Mouse (Mus musculus) adrenal gland, postnatal 4 days (tissue): ENCODE data around the gene Serpinb9. TPM values are rescaled to one million over a fixed set of nuclear protein-coding genes. Genes with fewer than 3 reads are reported as not detected.

ENCODE experiments used
- total RNA-seq, 2 experiments: library from RNA; stranded (reverse); gene quantifications; 2 replicates each; pipeline ENCODE4 v1.2.3; 2021

The Serpinb9 gene
- total RNA-seq, 2 experiments from 2014 or later: 18.3 to 18.7 TPM

Other genes with a start within 250 kb of the Serpinb9 start
- 1 to 10 TPM; 3.1 to 4.9 TPM for gene Mylk4, start 219.3 kb upstream of the Serpinb9 start, total RNA-seq
- 10 to 100 TPM; 44.9 TPM for gene Wrnip1, start 201.2 kb upstream of the Serpinb9 start, total RNA-seq
- gene D930007J09Rik, start 200.4 kb upstream of the Serpinb9 start, total RNA-seq: not detected
- gene Serpinb1a, start 152.1 kb upstream of the Serpinb9 start, total RNA-seq: 10 to 100 TPM; 32.7 to 41.3 TPM
- under 1 TPM in 1 of 2 experiments, not detected in 1; 0.31 TPM for gene Serpinb1c, start 105.0 kb upstream of the Serpinb9 start, total RNA-seq
- gene Serpinb6b, start 38.0 kb upstream of the Serpinb9 start, total RNA-seq: 10 to 100 TPM; 60.3 to 62.4 TPM
- gene Serpinb9b, start 24.2 kb downstream of the Serpinb9 start, total RNA-seq: under 1 TPM in 1 of 2 experiments, not detected in 1; 0.08 TPM
- under 1 TPM; 0.42 to 0.76 TPM for gene Serpinb1b, start 75.3 kb downstream of the Serpinb9 start, total RNA-seq
- gene Serpinb9c, start 156.5 kb downstream of the Serpinb9 start, total RNA-seq: not detected
- gene Serpinb9d, start 189.7 kb downstream of the Serpinb9 start, total RNA-seq: not detected
- gene Serpinb9e, start 246.4 kb downstream of the Serpinb9 start, total RNA-seq: not detected